Mouse (Mus musculus): ENCODE results near the gene Cdh8.
"Not testable (repeated sequence)": the region's sequence is repeated elsewhere in the genome, so short reads cannot be mapped to it uniquely, and the experiment has no call there.

The Cdh8 gene

GRCm38 (mm10) chr8:99285103-99285502 lies 131.2 kb downstream of the Cdh8 start:
- no peak for DNase-seq (ENCODE audit: inconsistent age in 2 of 2, low spot score in 1 of 2)

DNA sequence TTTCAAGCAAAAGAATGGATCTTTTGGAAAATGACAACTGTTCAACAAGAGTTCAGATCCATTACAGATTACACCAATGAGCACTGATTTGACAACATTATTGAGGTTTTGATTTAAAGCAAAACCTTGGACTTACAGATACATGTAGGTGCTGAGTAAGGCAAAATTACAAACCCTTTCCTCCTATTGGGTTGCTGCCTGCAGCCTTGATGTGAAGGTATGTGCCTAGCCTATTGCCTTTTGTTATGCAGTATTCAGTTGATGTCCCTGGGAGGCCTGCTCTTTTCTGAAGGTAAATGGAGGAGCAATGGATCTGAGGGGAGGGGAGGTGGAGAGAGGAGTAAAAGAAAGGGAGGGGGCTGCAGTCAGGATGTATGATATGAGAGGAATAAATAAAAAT lies 135.9 kb downstream of the Cdh8 start:
- DNase-seq (ENCODE audit: inconsistent age in 2 of 2, low spot score in 1 of 2) = no peak

DNA sequence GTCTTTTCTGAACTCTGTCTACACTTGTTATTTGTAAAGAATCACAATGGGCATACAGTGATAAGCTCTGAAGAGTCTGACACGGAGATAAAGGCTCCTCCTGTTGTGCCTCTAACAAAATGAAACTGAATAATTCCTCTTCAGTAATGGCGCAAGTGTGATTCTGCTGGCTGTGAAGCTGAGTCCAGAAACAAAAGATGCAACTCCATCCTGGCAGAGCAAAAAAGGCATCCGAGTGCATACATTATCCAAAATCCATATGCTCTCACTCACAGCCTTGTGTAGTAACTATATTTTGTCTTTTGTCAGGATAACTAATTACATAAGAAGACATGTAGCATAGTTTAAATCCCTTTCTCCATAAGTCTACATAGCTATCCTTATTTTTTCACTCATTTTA lies 149.1 kb downstream of the Cdh8 start:
- DNase-seq (ENCODE audit: inconsistent age in 2 of 2, low spot score in 1 of 2) = no peak

- no peak for DNase-seq (ENCODE audit: inconsistent age in 2 of 2, low spot score in 1 of 2)
Observed at GRCm38 (mm10) chr8:99234372-99234771, 181.9 kb downstream of the Cdh8 start.

DNA sequence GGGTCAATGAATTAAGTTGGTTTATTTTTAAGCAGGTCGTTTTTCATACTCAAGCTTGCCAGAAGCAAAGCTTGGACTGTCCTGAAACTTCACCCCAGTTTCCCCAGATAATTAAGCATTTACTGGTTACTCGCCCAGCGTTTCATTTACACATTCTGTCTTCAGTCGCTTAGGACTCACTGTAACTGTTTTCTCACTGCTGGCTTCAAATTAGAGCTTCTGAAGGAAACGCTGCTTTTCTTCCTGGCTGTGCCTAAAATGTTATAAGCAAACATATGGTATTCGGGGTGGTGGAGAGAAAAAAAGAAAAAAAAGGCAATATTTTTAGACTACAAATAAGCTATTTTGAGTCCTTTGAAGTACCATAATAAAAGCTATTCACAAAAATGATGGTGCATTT lies 192.6 kb downstream of the Cdh8 start:
- DNase-seq (ENCODE audit: inconsistent age in 2 of 2, low spot score in 1 of 2) = no peak

- DNase-seq (ENCODE audit: inconsistent age in 2 of 2, low spot score in 1 of 2) = no peak
Observed at GRCm38 (mm10) chr8:99205194-99205593, 211.1 kb downstream of the Cdh8 start.

- DNase-seq (ENCODE audit: inconsistent age in 2 of 2, low spot score in 1 of 2) = no peak
Observed at GRCm38 (mm10) chr8:99190643-99191042, 225.6 kb downstream of the Cdh8 start.

DNA sequence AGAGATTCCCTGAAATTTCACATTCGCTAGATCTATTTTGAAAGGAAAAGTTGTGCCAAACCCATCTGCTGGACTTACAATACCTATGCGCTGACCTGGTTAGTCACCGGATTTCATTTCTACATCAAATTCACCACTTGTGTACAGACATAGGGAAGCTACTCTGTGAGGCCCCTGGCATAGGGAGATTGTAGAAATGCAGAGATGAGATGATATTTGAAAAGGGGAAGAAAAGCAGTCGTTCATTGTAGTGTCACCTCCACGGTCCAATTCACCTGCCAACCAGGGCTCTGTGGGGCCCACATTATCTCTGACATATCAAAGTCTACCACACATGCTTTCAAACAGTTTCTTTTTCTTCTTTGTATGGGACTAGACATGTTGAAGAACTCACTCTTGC lies 229.4 kb downstream of the Cdh8 start:
- no peak for DNase-seq (ENCODE audit: inconsistent age in 2 of 2, low spot score in 1 of 2)

DNA sequence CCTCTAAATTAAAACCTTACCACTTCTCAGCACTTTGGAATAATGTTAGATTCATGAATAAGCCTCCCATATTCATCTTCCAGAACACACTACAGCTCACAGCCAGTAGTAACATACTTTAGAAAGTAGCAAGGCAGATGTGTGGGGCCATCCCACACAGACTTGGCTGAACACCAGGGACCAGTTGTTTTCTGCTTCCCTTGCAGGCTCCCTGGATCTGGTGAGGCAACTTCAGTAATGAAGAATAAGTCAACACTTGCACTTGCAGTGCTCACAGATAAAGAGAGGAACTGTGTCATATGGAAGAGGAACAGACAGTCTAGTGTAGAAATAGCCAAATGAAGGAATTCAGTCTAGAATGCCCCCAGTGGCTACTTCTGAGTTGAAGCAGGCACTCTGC lies 232.1 kb downstream of the Cdh8 start:
- DNase-seq (ENCODE audit: inconsistent age in 2 of 2, low spot score in 1 of 2) = no peak

- no peak for DNase-seq (ENCODE audit: inconsistent age in 2 of 2, low spot score in 1 of 2)
Observed at GRCm38 (mm10) chr8:99166966-99167365, 249.3 kb downstream of the Cdh8 start.

- DNase-seq (ENCODE audit: inconsistent age in 2 of 2, low spot score in 1 of 2) = peak in 1 of 2 experiments; percentile 23
Observed at GRCm38 (mm10) chr8:99161633-99162032, 254.6 kb downstream of the Cdh8 start.

DNA sequence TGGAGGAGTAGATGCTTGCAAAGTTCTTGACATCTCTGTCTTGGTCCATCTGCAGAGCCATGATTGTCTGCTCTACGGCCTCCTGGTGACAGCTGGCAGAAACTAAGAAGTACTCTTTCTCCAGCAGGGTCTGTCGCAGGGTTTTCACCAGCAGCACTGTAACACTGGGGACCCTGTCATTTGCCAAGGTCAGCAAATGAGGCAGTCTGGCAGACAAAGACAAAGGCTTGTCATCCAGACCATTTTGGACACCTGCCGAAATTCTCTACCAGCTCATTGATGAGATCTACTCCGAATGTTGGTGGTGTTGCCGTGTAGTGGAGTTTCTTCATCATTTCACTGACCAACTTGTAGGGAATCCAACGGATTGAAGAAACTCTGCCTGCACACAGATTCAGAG lies 270.8 kb downstream of the Cdh8 start:
- DNase-seq (ENCODE audit: inconsistent age in 2 of 2, low spot score in 1 of 2) = no peak

DNA sequence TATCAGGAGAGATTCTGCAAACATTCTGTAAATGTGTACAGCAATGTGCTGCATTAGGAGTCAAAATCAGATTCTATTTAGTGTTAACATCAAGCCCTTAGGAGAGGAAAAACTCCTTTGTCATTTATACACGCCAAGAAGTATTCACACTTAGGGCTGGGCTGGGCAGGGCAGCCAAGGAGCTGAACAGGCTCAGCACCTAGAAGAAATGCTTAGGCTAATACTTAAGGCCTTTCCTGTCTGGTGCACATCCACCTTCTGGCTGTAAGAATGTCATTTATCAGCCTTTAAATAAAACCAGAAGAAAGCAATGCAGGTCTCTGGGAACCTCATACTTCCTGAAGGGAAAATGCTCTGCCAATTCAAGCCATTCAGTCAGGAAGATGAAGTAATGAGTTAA lies 271.5 kb downstream of the Cdh8 start:
- DNase-seq (ENCODE audit: inconsistent age in 2 of 2, low spot score in 1 of 2) = not testable (repeated sequence)

GRCm38 (mm10) chr8:99098453-99098852 lies 317.8 kb downstream of the Cdh8 start:
- no peak for DNase-seq (ENCODE audit: inconsistent age in 2 of 2, low spot score in 1 of 2)

- DNase-seq (ENCODE audit: inconsistent age in 2 of 2, low spot score in 1 of 2) = no peak
Observed at GRCm38 (mm10) chr8:99051344-99051743, 364.9 kb downstream of the Cdh8 start.

GRCm38 (mm10) chr8:99048664-99049363 lies 367.5 kb downstream of the Cdh8 start:
- DNase-seq (ENCODE audit: inconsistent age in 2 of 2, low spot score in 1 of 2) = no peak

- DNase-seq (ENCODE audit: inconsistent age in 2 of 2, low spot score in 1 of 2) = no peak
Observed at GRCm38 (mm10) chr8:99040423-99040822, 375.8 kb downstream of the Cdh8 start.

DNA sequence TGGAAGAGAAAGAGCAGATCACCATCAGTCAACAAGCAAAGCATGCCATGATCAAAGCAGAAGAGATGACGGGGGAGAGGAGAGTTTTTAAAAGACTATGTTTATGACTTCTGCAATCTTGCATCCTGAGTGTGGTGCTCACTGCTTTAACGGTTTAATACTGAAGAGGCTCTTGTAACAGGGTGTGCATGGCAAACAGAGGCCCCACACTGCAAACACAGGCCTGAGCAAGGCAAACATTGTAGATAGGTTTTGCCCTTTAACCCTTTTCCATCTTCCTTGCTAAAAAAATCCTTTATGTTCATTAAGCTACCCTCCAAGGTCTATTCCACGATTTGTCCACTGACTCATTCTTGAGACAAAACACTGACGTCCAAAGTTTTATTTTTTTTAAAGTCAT lies 385.2 kb downstream of the Cdh8 start:
- no peak for DNase-seq (ENCODE audit: inconsistent age in 2 of 2, low spot score in 1 of 2)

All from adrenal gland, adult (tissue).